Mouse (Mus musculus) spleen, postnatal 0 days (tissue): Measurements from ENCODE around the gene Tmem37. TPM values are rescaled to one million over a fixed set of nuclear protein-coding genes. Genes with fewer than 3 reads are reported as not detected.

ENCODE experiments used
- polyA plus RNA-seq: library from polyadenylated mRNA; unstranded; fragments of >200 nt; fragmentation: Nextera tagmentation; extraction: Ambion mirVana; gene quantifications from 2 replicates; pipeline ENCODE4 v1.2.1, GENCODE M21; 2015

The Tmem37 gene
- 7.3 and 11.8 TPM in 2 replicates for polyA plus RNA-seq

DNA sequence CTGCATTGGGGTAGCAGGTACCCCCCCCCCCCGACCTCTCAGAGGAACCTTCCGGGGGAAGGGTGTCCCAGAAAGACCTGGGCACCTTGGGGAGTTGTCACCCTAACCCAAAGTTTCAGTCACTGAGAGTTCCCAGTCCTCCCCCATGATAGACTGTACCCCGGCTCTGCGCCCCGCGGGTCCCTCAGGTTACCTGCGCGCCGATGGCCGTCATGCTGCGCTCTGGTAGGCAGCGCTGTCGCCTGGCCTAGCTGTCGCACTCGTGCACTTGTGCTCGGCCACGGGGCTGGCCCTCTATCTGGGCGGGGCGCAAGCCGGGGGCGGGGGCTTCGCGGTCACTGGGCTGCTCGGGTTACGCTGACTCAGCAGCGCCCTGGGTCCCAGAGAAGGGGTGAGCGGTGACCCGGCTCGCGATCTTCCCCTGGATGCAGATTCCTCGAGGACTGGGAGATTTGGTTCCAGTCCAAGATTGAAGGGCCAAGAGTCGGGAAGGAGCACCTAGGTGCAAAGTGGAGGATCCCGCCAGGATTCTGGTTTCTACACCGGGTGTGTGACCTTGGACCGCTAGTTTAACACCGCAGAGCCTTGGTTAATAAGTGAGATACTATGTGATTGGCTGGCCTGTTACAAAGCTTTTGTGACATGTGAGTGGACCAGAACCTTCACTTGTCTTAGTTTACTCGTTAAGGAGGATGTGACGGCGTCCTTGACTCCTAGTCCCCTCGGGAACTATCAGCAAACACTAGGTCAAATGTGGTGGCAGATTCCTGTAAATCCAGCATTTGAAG lies at the start of gene Tmem37:
Gene Tmem37 (minus strand): TSS at position 556 of the 788 bp plus-strand sequence.

DNA sequence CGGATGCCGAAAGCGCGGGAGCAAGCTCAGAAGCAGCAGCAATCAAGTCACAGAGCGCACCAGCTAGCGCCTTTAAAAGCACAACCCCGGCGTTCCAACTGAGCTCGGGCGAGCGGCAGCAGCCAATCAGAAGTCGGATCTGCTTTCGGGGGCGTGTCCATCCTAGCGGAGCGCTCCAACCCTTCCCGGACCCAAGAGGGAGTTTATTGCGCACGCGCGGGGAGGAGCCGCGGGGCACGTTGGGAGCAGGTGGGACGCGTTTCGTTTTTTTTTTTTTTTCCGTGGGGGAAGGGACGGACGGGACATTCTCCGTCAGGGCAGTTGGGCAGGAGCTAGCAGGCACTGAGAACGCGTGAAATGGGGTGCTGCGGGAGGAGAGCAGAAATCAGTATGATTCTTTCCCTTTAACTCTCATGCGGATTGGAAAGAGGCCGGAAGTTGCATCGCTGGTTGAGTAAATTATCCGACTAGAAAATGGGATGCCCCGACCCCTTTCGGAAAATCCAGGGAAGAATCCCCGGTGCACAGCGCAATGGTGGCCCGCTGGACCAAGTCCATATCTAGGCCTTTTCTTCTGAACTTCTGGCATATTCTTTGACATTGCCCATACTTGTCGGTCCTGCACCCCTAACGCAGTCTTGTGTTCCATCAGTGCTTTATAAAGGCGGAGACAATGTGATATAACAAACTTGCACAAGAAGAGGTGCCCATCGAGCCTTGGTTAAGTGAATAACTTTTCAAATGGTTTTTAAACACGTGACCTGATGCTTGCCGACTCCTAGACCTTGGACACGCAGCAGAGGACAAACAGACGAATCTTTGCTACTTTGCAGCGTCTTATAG lies 47.3 kb upstream of the Tmem37 start, which contains the start of the genes Dbi and 3110009E18Rik:
Gene Dbi (minus strand): TSS at position 110 of the 843 bp plus-strand sequence.
Gene 3110009E18Rik (plus strand): TSS at position 219 of the 843 bp plus-strand sequence.

Other genes starting within 250 kb of the Tmem37 start
- gene Ptpn4, start 236.5 kb downstream of the Tmem37 start, polyA plus RNA-seq, result 1.9 TPM in 2 replicates
- gene Tmem177, start 160.9 kb downstream of the Tmem37 start, polyA plus RNA-seq, result 4.2 and 4.3 TPM in 2 replicates
- not detected in 2 replicates for gene Cfap221, start 76.8 kb downstream of the Tmem37 start, polyA plus RNA-seq
- 0.06 TPM in 1 of 2 replicates, not detected in the other for gene Sctr, start 67.2 kb downstream of the Tmem37 start, polyA plus RNA-seq
- gene Dbi, start 47.0 kb upstream of the Tmem37 start, polyA plus RNA-seq, result 238 and 248 TPM in 2 replicates
- gene 3110009E18Rik, start 47.1 kb upstream of the Tmem37 start, polyA plus RNA-seq, result 12.7 and 13.0 TPM in 2 replicates
- gene Steap3, start 198.6 kb upstream of the Tmem37 start, polyA plus RNA-seq, result 38.1 and 43.2 TPM in 2 replicates